Mouse (Mus musculus): Measurements from ENCODE around the gene Chchd6.
A peak's percentile ranks its signal among the peaks of the same experiment; 100 is the strongest.

Gene Chchd6

DNA sequence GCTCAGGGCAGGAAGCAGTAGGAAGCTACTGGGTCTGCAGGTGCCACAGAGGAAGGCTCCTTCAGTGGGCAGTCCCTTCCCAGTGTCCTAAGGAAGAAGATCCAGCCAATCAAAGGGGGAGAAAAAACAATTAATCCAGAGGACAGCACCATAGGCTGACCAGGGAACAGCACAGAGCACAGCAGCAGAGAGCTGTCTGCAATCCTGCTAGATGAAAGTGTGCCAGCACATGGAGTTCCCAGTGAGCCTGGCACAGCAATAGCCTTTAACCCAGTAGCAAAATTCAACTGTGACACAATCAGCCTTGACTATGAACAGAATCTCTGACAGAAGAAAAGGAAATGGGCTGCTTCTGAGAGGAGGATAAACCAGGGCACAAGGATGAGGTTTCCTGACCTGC is 9.8 kb downstream of the Chchd6 start:
- peak; percentile 47 for DNase-seq (ENCODE audit: low read depth, low spot score)

GRCm38 (mm10) chr6:89584634-89585409 is 10.6 kb downstream of the Chchd6 start:
- DNase-seq (ENCODE audit: low read depth, low spot score), result peak; percentile 89

- DNase-seq (ENCODE audit: low read depth, low spot score), result peak; percentile 72
Measured at GRCm38 (mm10) chr6:89583170-89583569, 12.3 kb downstream of the Chchd6 start.

- no peak for DNase-seq (ENCODE audit: low read depth, low spot score)
Measured at GRCm38 (mm10) chr6:89574641-89575040, 20.8 kb downstream of the Chchd6 start.

DNA sequence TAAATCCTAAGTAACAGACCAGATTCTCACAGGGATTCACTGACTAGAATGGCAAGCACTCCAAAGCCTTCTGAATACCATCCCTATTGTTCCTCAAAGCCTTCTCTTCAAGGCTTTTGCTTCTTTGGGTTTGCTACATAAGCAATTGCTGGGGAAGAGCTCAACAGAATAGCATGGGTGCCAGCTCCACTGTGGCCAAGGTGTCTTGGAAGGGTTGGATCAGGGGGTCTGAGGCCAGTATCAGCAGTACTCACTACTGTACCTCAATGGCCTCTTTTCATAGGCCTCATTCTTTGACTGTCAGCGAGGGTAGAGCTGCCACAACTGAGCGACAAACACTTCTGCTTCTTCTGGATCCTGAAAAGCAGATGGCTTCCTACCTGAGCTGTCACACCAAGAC is 21.7 kb downstream of the Chchd6 start:
- no peak for DNase-seq (ENCODE audit: low read depth, low spot score)

DNA sequence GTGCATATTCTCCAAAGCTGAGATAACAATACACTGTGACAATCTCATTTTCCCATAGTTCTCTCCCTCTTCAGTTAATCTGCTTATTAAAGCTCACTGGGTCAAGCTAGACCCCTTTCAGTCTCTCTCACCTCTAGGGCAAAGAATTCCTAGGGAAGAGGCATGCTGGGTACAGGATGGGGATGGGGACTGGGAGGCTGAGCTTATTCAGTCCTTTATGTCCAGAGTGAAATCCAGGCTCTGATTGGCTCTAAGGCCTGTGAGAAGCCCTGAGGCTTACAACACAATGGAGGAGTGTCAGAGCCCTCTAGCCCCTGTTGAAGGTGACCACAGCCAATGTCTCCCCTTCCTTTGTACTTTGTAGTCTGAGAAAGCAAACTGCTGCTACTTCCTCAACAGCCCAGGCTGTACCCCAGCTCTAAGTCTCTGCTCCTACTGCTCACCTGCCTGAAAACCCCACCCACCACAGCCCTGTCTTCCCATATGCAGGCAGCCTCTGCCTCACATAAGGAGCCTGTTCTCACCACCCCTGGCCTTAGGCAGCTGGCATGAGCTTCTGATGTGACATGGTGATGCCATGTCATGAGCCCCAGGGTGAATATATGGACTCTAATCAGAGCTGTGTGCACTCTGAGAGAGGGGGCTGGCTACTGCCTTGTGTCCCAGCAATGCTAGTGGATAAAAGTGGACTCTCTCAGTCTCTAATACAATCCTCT is 22.4 kb downstream of the Chchd6 start:
- DNase-seq (ENCODE audit: low read depth, low spot score), result no peak

GRCm38 (mm10) chr6:89569370-89569769 is 26.1 kb downstream of the Chchd6 start:
- DNase-seq (ENCODE audit: low read depth, low spot score), result no peak

DNA sequence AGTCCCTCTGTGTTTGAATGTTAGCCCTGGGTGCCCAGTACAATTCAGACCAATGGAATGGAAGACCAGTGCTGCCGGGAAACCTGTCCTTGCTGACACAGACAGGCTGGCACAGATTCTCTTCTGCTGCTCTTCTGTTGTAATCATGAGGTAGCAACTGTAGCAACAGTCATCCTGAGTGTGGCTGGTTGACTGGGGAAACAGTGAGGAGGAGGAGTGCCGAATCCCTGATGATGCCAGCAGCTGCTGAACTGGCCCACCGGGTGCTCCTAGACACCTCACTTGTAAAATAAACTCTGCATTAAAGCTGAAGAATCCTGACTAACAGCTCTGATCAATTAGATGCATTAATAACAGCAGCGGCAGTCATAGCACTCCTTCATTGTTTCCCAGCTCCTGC is 28.7 kb downstream of the Chchd6 start:
- DNase-seq (ENCODE audit: low read depth, low spot score), result peak; percentile 44

GRCm38 (mm10) chr6:89563381-89563780 is 32.1 kb downstream of the Chchd6 start:
- no peak for DNase-seq (ENCODE audit: low read depth, low spot score)

- no peak for DNase-seq (ENCODE audit: low read depth, low spot score)
Measured at GRCm38 (mm10) chr6:89560826-89561225, 34.6 kb downstream of the Chchd6 start.

DNA sequence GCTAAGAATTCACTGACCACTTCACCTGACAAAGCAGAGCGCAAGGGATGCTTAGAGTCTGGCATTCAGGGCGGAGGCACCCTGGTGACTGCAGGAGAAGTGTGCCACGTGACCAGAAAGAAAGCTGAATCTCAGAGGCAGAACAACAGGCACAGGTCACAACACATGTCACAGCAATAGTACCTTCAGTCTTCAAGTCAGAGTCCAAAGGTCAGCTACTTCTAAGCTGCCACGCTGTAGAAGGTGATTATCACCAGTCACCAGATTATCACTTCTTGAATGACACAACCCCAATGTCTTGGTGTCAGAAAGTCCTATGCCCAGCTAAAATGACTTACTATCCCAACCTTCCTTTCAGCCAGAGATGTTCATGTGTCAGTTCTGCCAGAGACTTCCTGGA is 37.8 kb downstream of the Chchd6 start:
- DNase-seq (ENCODE audit: low read depth, low spot score), result no peak

GRCm38 (mm10) chr6:89556566-89556965 is 38.9 kb downstream of the Chchd6 start:
- no peak for DNase-seq (ENCODE audit: low read depth, low spot score)

GRCm38 (mm10) chr6:89555971-89556370 is 39.5 kb downstream of the Chchd6 start:
- no peak for DNase-seq (ENCODE audit: low read depth, low spot score)

- DNase-seq (ENCODE audit: low read depth, low spot score), result peak; percentile 76
Measured at GRCm38 (mm10) chr6:89554029-89554428, 41.4 kb downstream of the Chchd6 start.

- peak; percentile 86 for DNase-seq (ENCODE audit: low read depth, low spot score)
Measured at GRCm38 (mm10) chr6:89553012-89553704, 42.3 kb downstream of the Chchd6 start.

DNA sequence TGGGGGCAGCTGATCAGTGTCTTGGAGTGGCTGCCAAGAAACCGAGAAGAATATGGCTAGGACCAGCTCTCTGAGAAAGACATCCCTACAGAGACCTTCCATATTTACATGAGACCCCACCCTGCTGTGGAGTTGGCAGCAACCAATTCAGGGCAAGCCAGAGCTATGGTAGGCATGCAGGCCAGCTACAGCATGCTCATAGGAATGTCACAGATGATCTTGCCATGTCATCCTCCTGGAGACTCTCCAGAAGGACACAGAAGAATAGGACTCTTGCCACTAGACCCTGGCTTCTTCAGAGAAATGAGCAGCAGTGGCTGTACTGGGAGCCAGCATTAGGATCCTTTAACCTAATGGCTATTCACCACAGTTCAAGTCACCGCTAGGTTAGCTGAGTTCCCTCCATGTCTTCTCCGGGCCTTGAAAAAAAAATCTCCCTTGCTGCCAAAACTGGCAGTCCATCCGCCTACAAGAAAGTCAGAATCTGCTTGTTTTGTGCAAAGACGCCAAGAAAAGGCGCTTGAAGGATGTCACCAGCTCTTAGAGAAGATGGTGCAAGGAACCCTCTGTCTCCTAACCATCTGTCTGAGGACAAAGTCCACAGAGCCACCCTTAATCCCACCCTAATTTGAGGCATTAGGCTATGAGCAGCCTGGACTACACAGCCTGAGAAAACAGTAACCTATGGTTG is 43.0 kb downstream of the Chchd6 start:
- peak; percentile 73 for DNase-seq (ENCODE audit: low read depth, low spot score)

GRCm38 (mm10) chr6:89549157-89549556 is 46.3 kb downstream of the Chchd6 start:
- DNase-seq (ENCODE audit: low read depth, low spot score), result no peak

- DNase-seq (ENCODE audit: low read depth, low spot score), result no peak
Measured at GRCm38 (mm10) chr6:89547951-89548350, 47.5 kb downstream of the Chchd6 start.

DNA sequence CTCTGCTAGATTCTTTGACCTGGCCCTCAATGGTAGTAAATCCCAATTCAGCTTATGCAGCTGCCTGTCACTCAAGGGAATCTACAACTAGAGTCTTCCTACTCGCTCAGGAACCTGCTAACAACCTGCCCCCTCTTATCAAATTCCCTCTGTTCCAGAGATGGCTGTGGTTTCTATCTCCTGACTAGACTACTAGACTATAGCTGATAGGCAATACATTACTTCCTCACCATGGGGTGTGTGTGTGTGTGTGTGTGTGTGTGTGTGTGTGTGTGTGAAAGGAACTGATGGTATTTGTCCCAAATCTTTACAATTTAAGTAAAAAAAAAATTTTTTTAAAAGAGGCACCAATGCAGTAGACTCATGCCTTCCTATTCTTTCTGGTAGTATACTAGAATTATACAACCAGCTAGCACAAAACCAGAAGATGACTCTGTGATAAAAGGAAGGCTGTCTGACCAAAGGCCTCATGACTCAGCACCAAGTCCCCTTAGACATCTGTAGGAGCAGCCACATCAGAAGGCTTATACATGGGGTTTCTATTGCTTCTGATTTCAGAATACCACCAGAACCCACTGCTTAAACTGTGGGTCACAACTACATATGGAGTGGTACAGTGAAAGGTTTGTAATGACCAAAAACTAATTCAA is 57.2 kb downstream of the Chchd6 start:
- no peak for DNase-seq (ENCODE audit: low read depth, low spot score)

DNA sequence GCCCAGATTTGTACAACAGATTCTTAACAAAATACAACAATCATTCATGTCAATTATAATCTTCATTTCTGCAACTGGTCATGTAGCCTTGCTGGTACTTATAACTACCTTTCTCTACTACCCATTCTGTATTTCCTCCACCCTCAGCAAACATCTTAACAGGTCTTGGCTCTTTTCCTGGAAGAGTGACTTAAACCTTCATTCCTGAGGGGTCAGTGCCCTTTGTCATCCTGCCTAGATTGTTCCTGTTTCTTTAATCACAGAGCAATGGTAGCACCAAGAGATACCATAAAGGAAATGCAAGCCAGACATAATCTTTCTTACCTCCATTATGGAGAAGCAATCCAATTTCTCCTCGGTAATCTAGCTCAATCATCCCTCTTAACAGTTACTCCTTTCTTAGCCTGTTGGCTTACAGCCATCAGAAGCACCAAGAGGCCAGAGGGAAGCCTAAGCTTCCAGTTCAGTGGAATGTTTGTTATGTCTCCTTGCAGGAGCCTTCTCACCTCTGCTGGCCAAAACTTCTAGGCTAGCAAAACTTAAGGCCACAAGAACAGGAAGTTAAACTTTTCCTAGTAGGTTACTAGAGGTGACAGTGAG is 59.7 kb downstream of the Chchd6 start:
- DNase-seq (ENCODE audit: low read depth, low spot score), result no peak

- DNase-seq (ENCODE audit: low read depth, low spot score), result peak; percentile 84
Measured at GRCm38 (mm10) chr6:89524766-89525165, 70.7 kb downstream of the Chchd6 start.
